Comparison of ENCODE assay signal across 14 mouse cellular contexts in the genomic region with DNA sequence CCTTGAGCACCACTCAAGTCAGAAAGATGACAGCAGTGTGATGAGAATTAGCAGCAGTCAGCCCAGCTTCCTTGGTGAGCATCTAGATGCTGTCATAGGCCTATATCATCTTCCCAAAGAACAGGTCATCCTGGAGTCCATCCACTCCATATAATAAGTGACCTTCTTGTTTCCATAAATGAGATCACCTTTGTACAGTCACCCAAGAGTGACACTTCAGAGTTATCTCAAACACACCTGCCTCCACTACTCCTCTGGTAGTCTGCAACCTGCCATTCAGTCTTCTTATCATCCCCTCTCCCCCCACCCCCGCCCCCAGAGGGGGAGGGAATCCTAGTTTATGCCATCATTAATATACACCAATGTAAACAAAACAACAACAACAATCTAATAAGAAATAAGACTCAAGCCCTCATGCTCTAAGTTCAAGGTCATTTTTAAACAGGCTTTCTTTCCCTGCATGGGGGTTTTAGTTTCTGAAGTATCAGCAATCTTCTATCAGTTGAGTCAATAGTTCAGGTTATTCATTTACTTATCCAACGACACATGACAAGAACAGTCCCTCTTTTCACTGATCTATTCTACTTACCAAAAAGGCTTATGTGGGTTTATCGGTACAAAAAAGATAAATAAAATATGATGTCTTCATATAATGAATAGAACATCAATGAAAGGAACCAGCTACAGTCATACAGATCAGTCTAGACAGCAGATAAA.
"Had no signal": no experiment of that assay in that cellular context is flagged by ENCODE, and none has a peak within 500 bp of the region (broad histone marks: within the 10 kb centered on the region; RNA-seq: fewer than 3 reads in every experiment).

No protein-coding gene starts in this region.

- H3K4me1 ChIP-seq: megakaryocyte, embryonic 14.5 days; midbrain, embryonic 13.5 days; midbrain, embryonic 15.5 days; neural tube, embryonic 12.5 days had no signal

- H3K9me3 ChIP-seq: megakaryocyte, embryonic 14.5 days; midbrain, embryonic 13.5 days; midbrain, embryonic 15.5 days; neural tube, embryonic 12.5 days had no signal

- H3K27ac ChIP-seq: macrophage; midbrain, embryonic 13.5 days; midbrain, embryonic 15.5 days; neural tube, embryonic 12.5 days had no signal

- H3K4me2 ChIP-seq: lung, embryonic 14.5 days; midbrain, embryonic 11.5 days; midbrain, embryonic 13.5 days; midbrain, embryonic 15.5 days; neural tube, embryonic 12.5 days had no signal

- H3K9ac ChIP-seq: lung, embryonic 14.5 days; midbrain, embryonic 13.5 days; midbrain, embryonic 15.5 days; neural tube, embryonic 12.5 days had no signal

- H3K36me3 ChIP-seq: midbrain, embryonic 13.5 days; midbrain, embryonic 15.5 days; neural tube, embryonic 12.5 days had no signal

- ATAC-seq: midbrain, embryonic 13.5 days; midbrain, embryonic 15.5 days had no signal

- H3K27me3 ChIP-seq: megakaryocyte, embryonic 14.5 days; midbrain, embryonic 13.5 days; midbrain, embryonic 15.5 days; neural tube, embryonic 12.5 days had no signal

- H3K4me3 ChIP-seq: megakaryocyte, embryonic 14.5 days; midbrain, embryonic 13.5 days; midbrain, embryonic 15.5 days; neural tube, embryonic 12.5 days had no signal

- DNase-seq: lung, adult 18-20 months; lung, embryonic 14.5 days; lung, postnatal 10 days; right cerebral cortex, postnatal 14 days; spleen, adult 18-20 months; thymus, adult 18-20 months; thymus, postnatal 14 days; thymus, postnatal 36 days had no signal
